Mouse (Mus musculus) liver, embryonic 14.5 days (tissue): Measurements from ENCODE around the gene Rpl10a. TPM values are rescaled to one million over a fixed set of nuclear protein-coding genes. Genes with fewer than 3 reads are reported as not detected.
A peak's percentile ranks its signal among the peaks of the same experiment; 100 is the strongest.

Experiments
- ATAC-seq: fragments of 200-750 bp; cut with Nextera tagmentation; 2 replicates; pipeline ENCODE4 v1.8.0; 2017; ENCODE audit warnings: moderate number of reproducible peaks, mild to moderate bottlenecking, moderate library complexity; ENCODE audit not compliant: insufficient read depth
- DNase-seq, 3 experiments: peaks; one replicate each; pipeline ENCODE4 v3.0.0-alpha.2; 2012 to 2013; ENCODE audit warnings: low read depth in 3 of 3, low spot score in 3 of 3
- H3K27ac ChIP-seq: fragments of 300-500 bp; sonication (generic); 2 replicates; pipeline ENCODE4 v1.5.1; 2014; ENCODE audit warnings: moderate library complexity, mild to moderate bottlenecking, control low read depth, inconsistent platforms
- H3K27me3 ChIP-seq: fragments of 300-500 bp; sonication (generic); 2 replicates; pipeline ENCODE4 v1.6.1; 2014; ENCODE audit warnings: mild to moderate bottlenecking, low read length, moderate library complexity; ENCODE audit not compliant: control insufficient read depth, insufficient read depth
- H3K36me3 ChIP-seq: fragments of 300-500 bp; sonication (generic); replicated peaks from 2 replicates; pipeline ENCODE4 v1.6.1; 2014; ENCODE audit warnings: low read depth; ENCODE audit not compliant: control insufficient read depth, insufficient read depth
- H3K4me1 ChIP-seq, 2 experiments: fragments of 200-500 bp in 1 of 2; fragments of 300-500 bp in 1 of 2; sonication (generic) in 1 of 2; replicated peaks; 2 replicates each; pipeline ENCODE4 v1.6.1; 2012 to 2014; ENCODE audit warnings: antibody characterized with exemption in 1 of 2, inconsistent platforms in 1 of 2, low read length in 1 of 2; ENCODE audit not compliant: control insufficient read depth in 2 of 2, insufficient read depth in 2 of 2
- H3K4me2 ChIP-seq: fragments of 300-500 bp; sonication (generic); 2 replicates; pipeline ENCODE4 v1.6.1; 2014; ENCODE audit warnings: low read depth, mild to moderate bottlenecking, control low read depth, moderate library complexity
- H3K4me3 ChIP-seq, 2 experiments: fragments of 200-500 bp in 1 of 2; fragments of 300-500 bp in 1 of 2; sonication (generic) in 1 of 2; 2 replicates each; pipeline ENCODE4 v1.5.1; 2012 to 2014; ENCODE audit warnings: low read depth in 2 of 2, low read length in 2 of 2, mild to moderate bottlenecking in 2 of 2, control low read depth in 1 of 2, inconsistent platforms in 1 of 2, moderate library complexity in 1 of 2; ENCODE audit not compliant: insufficient read depth in 1 of 2
- H3K9ac ChIP-seq: fragments of 300-500 bp; sonication (generic); replicated peaks from 2 replicates; pipeline ENCODE4 v1.6.1; 2014; ENCODE audit warnings: mild to moderate bottlenecking, control low read depth, moderate library complexity
- H3K9me3 ChIP-seq: fragments of 300-500 bp; sonication (generic); 2 replicates; pipeline ENCODE4 v1.6.1; 2016; ENCODE audit warnings: low read length, mixed read lengths; ENCODE audit not compliant: control insufficient read depth
- CTCF ChIP-seq: IDR thresholded peaks from 2 replicates; pipeline ENCODE4 v1.5.1; 2016; ENCODE audit warnings: antibody characterized with exemption, low read depth, control low read depth
- EP300 ChIP-seq: IDR thresholded peaks from 2 replicates; pipeline ENCODE4 v1.6.1; 2016; ENCODE audit warnings: antibody characterized with exemption, low read depth
- WGBS: fragments of 180-500 bp; shearing (Covaris S2); extraction: QIAGEN DNeasy Blood & Tissue Kit; methylation state at CpG from one replicate; pipeline ENCODE4 v1.1.7; 2014; ENCODE audit not compliant: insufficient replicate concordance; 5-methylcytosine and 5-hydroxymethylcytosine counted together
- polyA plus RNA-seq, 2 experiments: library from polyadenylated mRNA; depleted of rRNA in 1 of 2; stranded (reverse) in 1 of 2; unstranded in 1 of 2; fragments of >200 nt; fragmentation: Nextera tagmentation in 1 of 2; extraction: Ambion mirVana in 1 of 2; gene quantifications; 2 replicates each; pipeline versions ENCODE4 v1.2.1 to v1.2.3; 2012 to 2014

Gene Rpl10a
- polyA plus RNA-seq, 2 experiments = 510 to 1,992 TPM

DNA sequence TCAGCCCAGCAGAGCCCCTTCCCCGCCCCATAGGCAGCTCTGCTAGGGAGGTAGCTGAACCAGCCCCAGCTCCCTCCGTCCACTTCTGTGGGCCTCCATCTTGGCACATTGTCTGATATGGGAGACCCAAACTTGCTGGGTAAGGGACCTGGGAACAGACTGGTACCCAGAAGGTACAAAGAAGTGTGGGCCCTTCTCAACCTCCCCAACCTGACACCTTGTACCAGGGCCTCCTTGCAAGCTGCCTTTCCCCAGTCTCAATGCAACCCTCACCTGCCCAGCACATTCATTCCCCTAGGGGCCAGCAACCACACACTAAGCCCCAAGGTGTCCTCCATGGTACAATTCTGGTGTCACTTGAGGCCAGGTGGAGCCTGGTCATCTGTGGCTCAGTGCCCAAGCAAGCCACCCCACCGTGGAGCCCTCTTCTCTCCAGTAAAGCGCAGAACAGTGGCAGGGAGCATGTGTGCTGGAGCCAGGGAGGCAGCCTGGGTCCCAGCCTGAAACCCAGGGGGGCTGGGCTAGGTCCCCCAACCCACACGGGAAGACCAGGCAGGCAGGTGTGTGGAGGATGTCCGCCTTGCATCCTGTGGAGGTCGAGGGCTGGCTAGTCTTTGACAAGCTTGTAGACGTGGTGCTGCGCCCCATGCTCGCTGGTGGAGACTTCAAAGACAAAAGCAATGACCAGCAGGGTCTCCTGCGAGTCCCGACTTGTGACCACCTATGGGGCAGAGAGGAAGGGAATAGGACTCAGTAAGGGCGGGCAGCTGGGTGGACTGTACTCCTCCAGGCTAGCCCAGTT is 4.0 kb downstream of the Rpl10a start:
- Histone ChIP-seq H3K4me2 (no peak overlapping the region), H3K27me3 (no peaks in the 10 kb centered on the region), H3K9ac (no peak overlapping the region), H3K4me1 (peaks cover 4 to 15% of the 10 kb centered on the region in 2 experiments), H3K27ac (no peak overlapping the region), H3K36me3 (peaks cover 23% of the 10 kb centered on the region), H3K4me3 (no peak overlapping the region), H3K9me3 (no peaks in the 10 kb centered on the region)
- TF ChIP-seq CTCF = peak; percentile 16; the same call in 1 of the 2 replicates
- no peak for TF ChIP-seq EP300
- 29% methylated on average over 13 of the region's 13 CpGs for WGBS
- ATAC-seq (no peak), DNase-seq (no peak)

DNA sequence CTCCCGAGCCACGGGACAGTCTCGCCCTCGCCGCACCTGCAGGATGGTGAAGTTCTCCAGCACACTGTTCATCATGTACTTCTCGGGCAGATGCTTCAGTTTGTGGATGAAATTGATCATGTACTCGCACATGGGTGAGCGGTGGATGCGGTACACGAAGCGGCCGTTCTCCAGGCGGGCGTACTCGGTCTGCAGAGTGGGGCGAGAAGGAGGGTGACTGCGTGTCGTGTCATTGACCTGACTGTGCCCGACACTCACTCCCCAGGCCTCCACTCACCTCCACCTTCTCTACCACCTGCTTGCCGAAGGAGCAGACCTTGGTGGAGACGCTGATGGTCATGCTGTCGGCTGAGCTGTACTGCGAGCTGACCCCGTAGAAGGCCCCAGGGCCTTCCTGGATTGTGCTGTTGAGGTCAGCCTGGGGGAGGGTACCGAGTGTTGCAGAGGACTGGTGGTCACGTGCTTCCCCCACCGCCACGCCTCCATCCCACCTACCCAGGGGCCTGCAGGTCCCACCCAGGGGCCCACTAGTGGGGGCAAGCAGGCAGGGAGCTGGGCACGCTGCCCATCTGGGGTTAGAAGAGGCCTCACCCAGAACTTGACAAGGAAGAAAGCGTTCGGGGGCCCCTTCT is 4.8 kb downstream of the Rpl10a start:
- Histone ChIP-seq H3K4me3 (no peak overlapping the region), H3K36me3 (peaks cover 23% of the 10 kb centered on the region), H3K4me2 (no peak overlapping the region), H3K9ac (no peak overlapping the region), H3K4me1 (peaks cover 4 to 8% of the 10 kb centered on the region in 2 experiments), H3K27me3 (no peaks in the 10 kb centered on the region), H3K27ac (no peak overlapping the region), H3K9me3 (no peaks in the 10 kb centered on the region)
- no peak for ATAC-seq
- TF ChIP-seq EP300 = no peak
- no peak for TF ChIP-seq CTCF
- no peak for DNase-seq
- 38% methylated on average over 31 of the region's 31 CpGs for WGBS

DNA sequence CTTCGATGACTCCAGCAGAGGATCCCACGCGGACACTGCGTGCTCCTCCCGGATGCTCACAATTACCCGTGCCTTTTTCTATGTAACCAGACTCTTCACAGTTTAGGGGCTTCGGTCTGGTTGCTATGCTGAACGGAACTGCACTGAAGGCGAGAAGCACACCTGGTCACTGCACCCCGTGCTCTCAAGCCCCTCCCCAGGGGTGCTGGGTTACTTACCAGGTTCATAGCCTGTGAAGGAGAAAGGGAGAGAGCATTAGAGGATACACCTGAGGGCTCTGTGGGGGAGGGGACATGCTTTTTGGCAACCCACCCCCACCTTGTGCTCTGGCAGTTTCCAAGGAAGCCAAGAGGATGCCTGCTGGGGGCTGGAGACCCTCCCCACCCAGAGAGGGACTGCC is 7.0 kb downstream of the Rpl10a start:
- Histone ChIP-seq H3K4me2 (no peak overlapping the region), H3K4me3 (no peak overlapping the region), H3K4me1 (no peaks in the 10 kb centered on the region), H3K27ac (no peak overlapping the region), H3K9ac (no peak overlapping the region), H3K36me3 (peaks cover 11% of the 10 kb centered on the region), H3K9me3 (no peaks in the 10 kb centered on the region), H3K27me3 (no peaks in the 10 kb centered on the region)
- WGBS = 67% methylated on average over 10 of the region's 10 CpGs
- ATAC-seq (no peak), DNase-seq (no peak)
- TF ChIP-seq EP300 = no peak
- no peak for TF ChIP-seq CTCF

DNA sequence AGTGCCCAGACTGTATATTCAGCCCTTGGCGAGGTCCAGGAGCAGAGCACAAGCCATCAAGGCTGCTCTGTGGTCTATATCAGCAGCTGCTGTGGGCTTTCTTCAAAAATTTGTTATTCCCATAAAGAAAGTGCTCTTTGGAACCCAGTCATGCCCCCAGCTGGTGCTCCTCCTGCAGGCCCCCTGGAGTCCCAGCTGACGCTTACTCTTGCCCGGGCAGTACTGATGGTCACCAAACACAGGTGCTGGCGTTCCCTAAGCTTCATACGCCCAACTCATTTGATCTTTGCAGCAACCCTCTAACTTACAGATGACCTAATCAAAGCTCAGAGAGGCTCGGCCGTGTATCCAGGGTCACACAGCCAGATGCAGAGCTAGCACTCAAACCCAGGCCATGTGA is 9.3 kb downstream of the Rpl10a start:
- peaks cover 3 to 4% of the 10 kb centered on the region in 2 experiments; a peak in 1 of 4 replicates for H3K4me1 ChIP-seq
- H3K4me3 ChIP-seq = no peak overlapping the region
- H3K4me2 ChIP-seq = no peak overlapping the region
- TF ChIP-seq CTCF = no peak
- 69% methylated on average over 7 of the region's 7 CpGs for WGBS
- ATAC-seq (no peak), DNase-seq (no peak)
- H3K36me3 ChIP-seq = no peaks in the 10 kb centered on the region
- no peak overlapping the region for H3K9ac ChIP-seq
- no peak overlapping the region for H3K27ac ChIP-seq
- no peaks in the 10 kb centered on the region for H3K9me3 ChIP-seq
- no peaks in the 10 kb centered on the region for H3K27me3 ChIP-seq

DNA sequence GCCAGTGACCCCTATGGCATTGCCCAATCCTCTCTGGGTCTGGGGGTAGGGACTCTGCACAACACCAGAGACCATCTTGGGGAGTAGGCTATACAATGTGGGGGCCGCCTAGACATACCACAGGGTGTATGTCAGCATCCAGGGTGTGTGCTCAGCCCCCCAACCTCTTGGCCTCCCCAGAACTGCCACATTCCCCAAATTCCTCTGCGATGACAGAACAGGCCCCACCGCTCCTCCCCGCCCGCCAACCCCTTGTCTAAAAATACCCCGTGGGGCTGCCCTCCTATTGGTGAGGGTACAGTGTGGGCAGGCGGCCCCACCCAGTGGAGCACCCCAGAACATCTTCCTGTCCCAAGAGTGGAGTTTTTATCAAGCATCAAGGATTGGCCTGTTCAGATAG is 12.3 kb downstream of the Rpl10a start:
- Histone ChIP-seq H3K4me1 (peaks cover 3 to 4% of the 10 kb centered on the region in 2 experiments; a peak in 1 of 4 replicates), H3K4me3 (no peak overlapping the region), H3K9me3 (no peaks in the 10 kb centered on the region), H3K36me3 (no peaks in the 10 kb centered on the region), H3K27ac (no peak overlapping the region), H3K4me2 (peak overlapping the region; percentile 16), H3K27me3 (no peaks in the 10 kb centered on the region), H3K9ac (no peak overlapping the region)
- DNase-seq = no peak
- WGBS = 48% methylated on average over 7 of the region's 7 CpGs
- TF ChIP-seq EP300 = no peak
- TF ChIP-seq CTCF = no peak
- ATAC-seq = no peak
